ENCODE assay signal across 21 mouse cellular contexts in genomic region chr16:49868278-49868677, GRCm38 (mm10).
"Had no signal": no experiment of that assay in that cellular context is flagged by ENCODE, and none has a peak within 500 bp of the region (broad histone marks: within the 10 kb centered on the region; RNA-seq: fewer than 3 reads in every experiment).

No protein-coding gene starts in this region.

- H3K36me3 ChIP-seq: midbrain, embryonic 15.5 days had no signal

- H3K27me3 ChIP-seq: limb, embryonic 13.5 days; lung, embryonic 15.5 days; midbrain, embryonic 12.5 days; midbrain, embryonic 15.5 days; neural tube, embryonic 13.5 days had no signal

- DNase-seq: kidney, adult 2 months; kidney, postnatal 25 days; layer of hippocampus, adult 9-11 months; lung, adult 18-20 months; lung, postnatal 10 days; lung, postnatal 36 days; right cerebral cortex, postnatal 14 days; right cerebral cortex, postnatal 4 days; thymus, adult 2 months; thymus, postnatal 14 days; thymus, postnatal 4 days had no signal

- H3K9ac ChIP-seq: limb, embryonic 13.5 days; lung, embryonic 15.5 days; midbrain, embryonic 12.5 days; midbrain, embryonic 15.5 days; neural tube, embryonic 13.5 days had no signal

- H3K9me3 ChIP-seq: limb, embryonic 10.5 days; lung, embryonic 15.5 days had no signal

- H3K4me1 ChIP-seq: limb, embryonic 10.5 days; limb, embryonic 13.5 days; lung, embryonic 15.5 days; midbrain, embryonic 12.5 days; midbrain, embryonic 15.5 days; neural tube, embryonic 13.5 days had no signal

- H3K27ac ChIP-seq: kidney, postnatal 0 days; layer of hippocampus, adult 2 months; limb, embryonic 10.5 days; limb, embryonic 13.5 days; lung, embryonic 15.5 days; midbrain, embryonic 12.5 days; midbrain, embryonic 15.5 days; neural tube, embryonic 13.5 days; stomach, postnatal 0 days had no signal

- H3K4me3 ChIP-seq: layer of hippocampus, adult 2 months; limb, embryonic 10.5 days; limb, embryonic 13.5 days; lung, embryonic 15.5 days; midbrain, embryonic 12.5 days; midbrain, embryonic 15.5 days; neural tube, embryonic 13.5 days had no signal

- H3K4me2 ChIP-seq: limb, embryonic 13.5 days; lung, embryonic 15.5 days; midbrain, embryonic 12.5 days; midbrain, embryonic 15.5 days; neural tube, embryonic 13.5 days had no signal

- ATAC-seq: intestine, postnatal 0 days; midbrain, embryonic 15.5 days had no signal
